Mouse (Mus musculus): ENCODE measurements around the gene Lhx5. TPM values are rescaled to one million over a fixed set of nuclear protein-coding genes. Genes with fewer than 3 reads are reported as not detected.

The Lhx5 gene
- polyA plus RNA-seq, 1 experiment from 2014 or later = 24.8 TPM

GRCm38 (mm10) chr5:120424039-120424438 is 7.5 kb upstream of the Lhx5 start:
- Histone ChIP-seq H3K27me3 (ENCODE audit: poor library complexity, severe bottlenecking) (peaks cover 90% of the 10 kb centered on the region), H3K36me3 (replicated peaks) (no peaks in the 10 kb centered on the region), H3K9me3 (no peaks in the 10 kb centered on the region), H3K27ac (peak overlapping the region; percentile 75), H3K4me3 (peak overlapping the region; percentile 39), H3K4me1 (peaks cover 56% of the 10 kb centered on the region)
- peak; percentile 89 for DNase-seq (ENCODE audit: extremely low spot score, low spot score)
- WGBS = 2% methylated on average over 19 of the region's 19 CpGs

GRCm38 (mm10) chr5:120424657-120425056 is 6.8 kb upstream of the Lhx5 start:
- Histone ChIP-seq H3K9me3 (no peaks in the 10 kb centered on the region), H3K27me3 (ENCODE audit: poor library complexity, severe bottlenecking) (peaks cover 96% of the 10 kb centered on the region), H3K36me3 (replicated peaks) (no peaks in the 10 kb centered on the region), H3K27ac (peak overlapping the region; percentile 73; the same call in 1 of the 2 replicates), H3K4me1 (peaks cover 62% of the 10 kb centered on the region), H3K4me3 (peak overlapping the region; percentile 39)
- WGBS = 1% methylated on average over 11 of the region's 11 CpGs
- DNase-seq (ENCODE audit: extremely low spot score, low spot score) = no peak

- H3K27me3 ChIP-seq (ENCODE audit: poor library complexity, severe bottlenecking) = peaks cover 100% of the 10 kb centered on the region
- peaks cover 68% of the 10 kb centered on the region for H3K4me1 ChIP-seq
- no peaks in the 10 kb centered on the region for H3K36me3 ChIP-seq (replicated peaks)
- H3K4me3 ChIP-seq = peak overlapping the region; percentile 39
- DNase-seq (ENCODE audit: extremely low spot score, low spot score) = peak; percentile 35
- peak overlapping the region; percentile 73; the same call in 1 of the 2 replicates for H3K27ac ChIP-seq
- WGBS = 2% methylated on average over 20 of the region's 20 CpGs
- H3K9me3 ChIP-seq = no peaks in the 10 kb centered on the region
Measured at GRCm38 (mm10) chr5:120425711-120426110, 5.8 kb upstream of the Lhx5 start.

DNA sequence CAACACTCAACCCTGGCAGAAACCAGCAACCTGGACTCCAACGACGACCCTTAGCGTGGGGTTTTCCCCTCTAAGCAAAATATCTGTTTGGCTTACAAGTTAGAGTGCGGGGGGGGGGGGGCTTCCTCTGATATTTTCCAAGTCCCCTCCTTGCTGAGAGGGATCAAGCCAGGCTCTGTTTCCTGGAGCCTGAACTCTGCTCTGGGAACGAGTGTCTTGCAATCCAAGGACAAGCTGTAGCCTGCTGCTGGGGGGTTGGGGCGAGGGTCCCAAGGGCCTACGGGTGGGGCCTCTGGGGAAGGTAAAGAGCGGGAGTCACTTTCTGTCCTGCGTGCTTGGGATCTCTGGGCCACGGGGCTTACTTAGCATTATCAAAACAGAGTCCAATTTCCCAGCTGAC is 4.9 kb upstream of the Lhx5 start:
- 1% methylated on average over 10 of the region's 10 CpGs for WGBS
- peaks cover 100% of the 10 kb centered on the region for H3K27me3 ChIP-seq (ENCODE audit: poor library complexity, severe bottlenecking)
- no peaks in the 10 kb centered on the region for H3K36me3 ChIP-seq (replicated peaks)
- peak overlapping the region; percentile 69 for H3K27ac ChIP-seq
- H3K4me3 ChIP-seq = peak overlapping the region; percentile 61
- H3K4me1 ChIP-seq = peaks cover 75% of the 10 kb centered on the region
- DNase-seq (ENCODE audit: extremely low spot score, low spot score) = peak; percentile 25
- no peaks in the 10 kb centered on the region for H3K9me3 ChIP-seq

- no peaks in the 10 kb centered on the region for H3K9me3 ChIP-seq
- H3K4me3 ChIP-seq = peak overlapping the region; percentile 61
- no peaks in the 10 kb centered on the region for H3K36me3 ChIP-seq (replicated peaks)
- H3K27ac ChIP-seq = peak overlapping the region; percentile 69
- H3K27me3 ChIP-seq (ENCODE audit: poor library complexity, severe bottlenecking) = peaks cover 100% of the 10 kb centered on the region
- DNase-seq (ENCODE audit: extremely low spot score, low spot score) = peak; percentile 48
- WGBS = under 1% methylated on average over 33 of the region's 33 CpGs
- peaks cover 81% of the 10 kb centered on the region for H3K4me1 ChIP-seq
Measured at GRCm38 (mm10) chr5:120427451-120427938, 4.0 kb upstream of the Lhx5 start.

GRCm38 (mm10) chr5:120428189-120428838 is 3.2 kb upstream of the Lhx5 start:
- H3K9me3 ChIP-seq = no peaks in the 10 kb centered on the region
- H3K4me1 ChIP-seq = peaks cover 87% of the 10 kb centered on the region
- peaks cover 100% of the 10 kb centered on the region for H3K27me3 ChIP-seq (ENCODE audit: poor library complexity, severe bottlenecking)
- peak; percentile 25 for DNase-seq (ENCODE audit: extremely low spot score, low spot score)
- H3K4me3 ChIP-seq = peak overlapping the region; percentile 61
- WGBS = 3% methylated on average over 21 of the region's 21 CpGs
- peak overlapping the region; percentile 69 for H3K27ac ChIP-seq
- no peaks in the 10 kb centered on the region for H3K36me3 ChIP-seq (replicated peaks)

DNA sequence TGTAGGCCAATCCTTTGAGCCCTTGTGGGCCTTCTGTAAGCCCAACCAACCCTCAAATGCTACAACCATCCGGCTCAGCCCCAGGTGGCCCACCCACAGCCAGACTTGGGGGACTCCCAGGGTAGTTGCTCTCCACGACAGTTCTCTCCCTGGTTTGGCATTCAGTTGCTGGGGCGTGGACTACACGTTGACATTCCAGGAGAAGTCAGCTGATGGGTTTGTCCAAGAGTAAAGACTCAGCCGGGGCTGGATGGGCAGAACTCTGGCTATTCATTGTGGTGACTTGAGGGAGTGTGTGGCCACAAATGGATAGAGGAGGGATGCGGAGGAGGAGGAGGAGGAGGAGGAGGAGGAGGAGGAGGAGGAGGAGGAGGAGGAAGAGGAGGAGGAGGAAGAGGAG is 2.5 kb upstream of the Lhx5 start:
- 3% methylated on average over 5 of the region's 6 CpGs for WGBS
- H3K27me3 ChIP-seq (ENCODE audit: poor library complexity, severe bottlenecking) = peaks cover 100% of the 10 kb centered on the region
- H3K36me3 ChIP-seq (replicated peaks) = no peaks in the 10 kb centered on the region
- H3K9me3 ChIP-seq = no peaks in the 10 kb centered on the region
- peak overlapping the region; percentile 69; the same call in 1 of the 2 replicates for H3K27ac ChIP-seq
- H3K4me1 ChIP-seq = peaks cover 94% of the 10 kb centered on the region
- peak overlapping the region; percentile 61 for H3K4me3 ChIP-seq
- peak; percentile 37 for DNase-seq (ENCODE audit: extremely low spot score, low spot score)

- Histone ChIP-seq H3K27ac (peak overlapping the region; percentile 69), H3K9me3 (no peaks in the 10 kb centered on the region), H3K27me3 (ENCODE audit: poor library complexity, severe bottlenecking) (peaks cover 100% of the 10 kb centered on the region), H3K4me1 (peaks cover 94% of the 10 kb centered on the region), H3K4me3 (peak overlapping the region; percentile 61), H3K36me3 (replicated peaks) (0 out of 2 replicates have a peak, but pooled peaks cover under 1% of the 10 kb centered on the region)
- no peak for DNase-seq (ENCODE audit: extremely low spot score, low spot score)
- WGBS = 14% methylated on average over 6 of the region's 6 CpGs
Measured at GRCm38 (mm10) chr5:120429692-120430091, 1.8 kb upstream of the Lhx5 start.

DNA sequence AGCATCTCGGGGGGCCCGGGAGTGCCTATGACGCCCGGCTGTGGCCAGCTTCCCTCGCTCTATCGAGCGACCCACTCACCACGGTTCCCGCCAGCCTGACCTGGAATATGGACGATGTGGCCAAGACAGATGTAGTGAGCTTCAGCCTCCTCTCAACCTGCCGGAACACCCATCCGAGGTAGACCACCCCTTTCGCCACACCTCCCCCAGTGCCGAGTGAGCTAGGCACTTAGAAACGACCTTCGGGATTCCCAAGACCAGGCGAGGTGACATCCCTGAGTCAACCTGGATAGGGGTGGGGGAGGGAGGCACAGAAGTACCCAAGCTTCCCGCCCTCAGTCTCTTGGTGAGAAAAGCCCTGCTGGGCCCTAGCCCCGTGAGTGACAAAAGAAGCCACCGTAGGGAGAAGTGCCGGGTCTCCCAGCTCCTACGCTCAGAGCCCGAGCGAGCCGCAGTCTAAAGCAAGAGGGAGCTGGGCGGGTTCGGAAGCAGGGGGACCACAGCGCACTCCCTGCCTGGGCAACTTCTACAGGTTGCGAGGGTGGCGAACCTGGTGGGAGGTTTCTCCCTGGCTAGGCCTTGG is 407 bp upstream of the Lhx5 start:
- Histone ChIP-seq H3K9me3 (no peaks in the 10 kb centered on the region), H3K27ac (peak overlapping the region; percentile 92), H3K36me3 (replicated peaks) (peaks cover 9% of the 10 kb centered on the region), H3K27me3 (ENCODE audit: poor library complexity, severe bottlenecking) (peaks cover 100% of the 10 kb centered on the region), H3K4me3 (peak overlapping the region; percentile 61), H3K4me1 (peaks cover 94% of the 10 kb centered on the region)
- under 1% methylated on average over 30 of the region's 30 CpGs for WGBS
- peak; percentile 63 for DNase-seq (ENCODE audit: extremely low spot score, low spot score)

DNA sequence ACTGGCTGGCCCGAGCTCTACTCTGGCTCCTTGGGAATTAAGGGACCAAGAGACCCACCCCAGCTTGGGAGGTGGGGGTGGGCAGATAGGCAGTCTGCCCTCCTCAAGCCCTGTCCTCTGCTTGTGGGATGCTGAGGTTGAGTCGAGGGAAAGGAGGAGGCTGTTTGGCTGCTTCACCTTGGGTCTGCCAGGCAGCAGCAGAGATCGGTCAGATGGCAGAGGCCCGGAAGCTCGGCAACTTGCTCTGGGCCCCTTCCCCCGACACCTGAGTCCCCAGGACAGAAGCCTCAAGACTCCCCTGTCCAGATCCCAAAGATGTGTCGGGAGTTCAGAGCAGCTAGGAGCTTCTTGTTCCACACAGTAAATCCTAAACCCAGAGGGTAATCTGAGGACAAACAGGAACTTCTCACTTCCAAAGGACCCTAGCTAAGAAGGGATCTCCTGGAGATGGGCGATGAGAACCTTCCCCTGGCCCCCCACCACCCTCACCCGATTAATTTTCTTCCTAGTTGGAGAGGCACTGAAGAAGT is 1.1 kb downstream of the Lhx5 start:
- H3K27ac ChIP-seq = peak overlapping the region; percentile 92

GRCm38 (mm10) chr5:120433135-120433760 is 1.7 kb downstream of the Lhx5 start:
- DNase-seq (ENCODE audit: extremely low spot score, low spot score) = peak; percentile 61
- peaks cover 94% of the 10 kb centered on the region for H3K4me1 ChIP-seq
- peaks cover 100% of the 10 kb centered on the region for H3K27me3 ChIP-seq (ENCODE audit: poor library complexity, severe bottlenecking)
- peaks cover 16% of the 10 kb centered on the region for H3K36me3 ChIP-seq (replicated peaks)
- peak overlapping the region; percentile 92 for H3K27ac ChIP-seq
- H3K9me3 ChIP-seq = no peaks in the 10 kb centered on the region
- peak overlapping the region; percentile 61 for H3K4me3 ChIP-seq
- WGBS = 2% methylated on average over 13 of the region's 13 CpGs

More for the DNA sequence above, 1.1 kb downstream of the Lhx5 start:
- peaks cover 16% of the 10 kb centered on the region for H3K36me3 ChIP-seq (replicated peaks)
- WGBS = 0% methylated on average over 9 of the region's 9 CpGs
- H3K27me3 ChIP-seq (ENCODE audit: poor library complexity, severe bottlenecking) = peaks cover 100% of the 10 kb centered on the region
- H3K4me3 ChIP-seq = peak overlapping the region; percentile 61
- peak; percentile 62 for DNase-seq (ENCODE audit: extremely low spot score, low spot score)
- H3K9me3 ChIP-seq = no peaks in the 10 kb centered on the region
- peaks cover 94% of the 10 kb centered on the region for H3K4me1 ChIP-seq

DNA sequence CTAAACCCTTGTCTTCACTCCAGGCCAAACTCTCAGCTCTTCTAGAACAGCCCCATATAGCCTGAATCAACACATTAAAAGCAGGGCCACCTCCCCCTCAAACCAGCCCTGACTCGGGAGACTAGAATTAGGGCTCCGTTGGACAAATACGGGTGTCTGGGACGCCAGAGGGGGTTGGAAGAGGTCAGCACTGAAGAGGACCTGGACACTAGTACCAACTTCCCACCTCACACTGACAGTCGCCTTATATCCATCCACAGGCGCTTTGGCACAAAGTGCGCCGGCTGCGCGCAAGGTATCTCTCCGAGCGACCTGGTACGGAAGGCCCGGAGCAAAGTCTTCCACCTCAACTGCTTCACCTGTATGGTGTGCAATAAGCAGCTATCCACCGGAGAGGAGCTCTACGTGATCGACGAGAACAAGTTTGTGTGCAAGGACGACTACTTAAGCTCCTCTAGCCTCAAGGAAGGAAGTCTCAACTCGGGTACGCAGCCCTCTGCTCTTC is 2.8 kb downstream of the Lhx5 start:
- Histone ChIP-seq H3K27me3 (ENCODE audit: poor library complexity, severe bottlenecking) (peaks cover 100% of the 10 kb centered on the region), H3K4me1 (peaks cover 94% of the 10 kb centered on the region), H3K4me3 (peak overlapping the region; percentile 61), H3K27ac (peak overlapping the region; percentile 92), H3K9me3 (no peaks in the 10 kb centered on the region), H3K36me3 (replicated peaks) (peaks cover 16% of the 10 kb centered on the region)
- peak; percentile 42 for DNase-seq (ENCODE audit: extremely low spot score, low spot score)
- 4% methylated on average over 21 of the region's 21 CpGs for WGBS
